Mouse (Mus musculus) forebrain, embryonic 15.5 days (tissue): ENCODE measurements around the gene Mapk8ip1. TPM values are rescaled to one million over a fixed set of nuclear protein-coding genes. Genes with fewer than 3 reads are reported as not detected.

Experiments
- ATAC-seq: fragments of 200-750 bp; cut with Nextera tagmentation; replicated peaks from 2 replicates; pipeline ENCODE4 v1.8.0; 2017; ENCODE audit warnings: mild to moderate bottlenecking, moderate TSS enrichment, moderate library complexity
- H3K27ac ChIP-seq: fragments of 300-500 bp; sonication (generic); replicated peaks from 2 replicates; pipeline ENCODE4 v1.5.1; 2015; ENCODE audit warnings: mild to moderate bottlenecking, inconsistent platforms
- H3K27me3 ChIP-seq: fragments of 300-500 bp; sonication (generic); 2 replicates; pipeline ENCODE4 v1.6.1; 2015; ENCODE audit warnings: inconsistent platforms
- H3K36me3 ChIP-seq: fragments of 300-500 bp; sonication (generic); 2 replicates; pipeline ENCODE4 v1.6.1; 2015; ENCODE audit warnings: mild to moderate bottlenecking, inconsistent platforms
- H3K4me1 ChIP-seq: fragments of 300-500 bp; sonication (generic); 2 replicates; pipeline ENCODE4 v1.6.1; 2015; ENCODE audit warnings: inconsistent platforms
- H3K4me2 ChIP-seq: fragments of 300-500 bp; sonication (generic); replicated peaks from 2 replicates; pipeline ENCODE4 v1.6.1; 2015; ENCODE audit warnings: mild to moderate bottlenecking, inconsistent platforms
- H3K4me3 ChIP-seq: fragments of 300-500 bp; sonication (generic); 2 replicates; pipeline ENCODE4 v1.5.1; 2015; ENCODE audit warnings: mild to moderate bottlenecking, inconsistent platforms
- H3K9ac ChIP-seq: fragments of 300-500 bp; sonication (generic); replicated peaks from 2 replicates; pipeline ENCODE4 v1.6.1; 2015; ENCODE audit warnings: mild to moderate bottlenecking, inconsistent platforms
- H3K9me3 ChIP-seq: fragments of 300-500 bp; sonication (generic); 2 replicates; pipeline ENCODE4 v1.6.1; 2016; ENCODE audit warnings: inconsistent platforms
- WGBS: fragments of 180-500 bp; shearing (Covaris S2); methylation state at CpG from one replicate; pipeline ENCODE4 v1.1.7; 2015; ENCODE audit warnings: mixed read lengths; 5-methylcytosine and 5-hydroxymethylcytosine counted together
- polyA plus RNA-seq: library from polyadenylated mRNA; unstranded; fragments of >200 nt; fragmentation: Nextera tagmentation; extraction: Ambion mirVana; gene quantifications from 2 replicates; pipeline ENCODE4 v1.2.1, GENCODE M21; 2015

The Mapk8ip1 gene
- polyA plus RNA-seq, 1 experiment from 2014 or later: 120 TPM

DNA sequence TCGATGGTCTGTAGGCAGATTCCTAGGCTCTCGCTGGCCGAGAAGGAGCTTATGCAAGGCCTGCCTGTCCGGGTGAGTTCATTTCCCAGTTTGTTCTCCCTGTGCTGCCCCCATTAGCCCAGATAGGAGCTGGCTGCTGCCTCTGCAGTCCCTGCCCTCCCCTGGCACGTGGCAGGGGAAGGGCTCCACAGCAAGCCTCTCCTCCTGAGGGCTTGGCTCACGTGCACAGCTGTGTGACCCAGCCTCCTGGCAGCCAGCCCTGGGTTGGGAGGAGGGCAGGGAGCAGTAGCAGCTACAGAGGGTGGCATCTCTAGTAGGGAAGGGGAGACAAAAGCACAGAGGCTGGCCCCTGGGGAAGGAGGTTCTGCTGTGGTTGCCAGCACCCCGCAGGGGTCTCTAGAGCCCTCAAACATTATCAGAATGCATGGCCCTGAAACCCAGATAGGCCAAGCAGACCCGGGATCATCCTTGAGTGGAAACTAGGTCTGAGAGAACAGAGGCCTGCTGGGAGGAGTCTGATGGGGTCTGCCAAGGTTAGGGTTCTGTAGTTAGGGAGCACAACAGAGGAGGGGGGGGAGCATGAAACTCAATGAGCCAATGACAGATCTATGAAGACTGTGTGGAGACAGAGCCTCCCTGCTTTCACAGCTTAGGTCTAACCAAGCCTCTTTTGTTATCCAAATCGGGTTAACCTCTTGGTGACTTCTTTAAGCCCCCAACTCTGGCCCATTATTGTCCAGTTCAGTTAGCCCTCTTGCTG lies 22.8 kb upstream of the Mapk8ip1 start:
- Histone ChIP-seq H3K9me3 (no peaks in the 10 kb centered on the region), H3K9ac (no peak overlapping the region), H3K4me2 (no peak overlapping the region), H3K4me3 (no peak overlapping the region), H3K27ac (peak overlapping the region; percentile 81), H3K27me3 (no peaks in the 10 kb centered on the region), H3K4me1 (peaks cover 56% of the 10 kb centered on the region), H3K36me3 (peaks cover 43% of the 10 kb centered on the region)
- peak; percentile 53 for ATAC-seq
- 49% methylated on average over 9 of the region's 9 CpGs for WGBS

DNA sequence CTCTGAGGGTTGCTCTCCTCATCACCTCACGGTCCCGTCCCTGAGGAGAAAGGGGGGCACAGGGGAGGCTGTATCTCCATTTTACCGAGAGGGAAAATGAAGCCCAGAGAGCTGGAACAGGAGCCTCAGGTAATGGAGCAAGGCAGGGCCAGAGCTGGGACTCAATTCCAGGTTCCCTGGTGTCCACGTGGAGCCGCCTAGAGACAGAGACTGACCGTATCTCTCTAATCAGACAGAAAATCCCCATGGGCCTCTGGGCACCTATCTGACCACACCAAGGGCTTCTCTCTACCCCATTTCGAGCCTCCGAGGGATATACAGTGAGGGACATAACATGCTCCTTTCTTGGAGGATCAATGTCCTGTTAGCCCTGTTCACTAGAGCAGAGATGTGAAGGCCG lies 22.1 kb upstream of the Mapk8ip1 start:
- Histone ChIP-seq H3K27ac (peak overlapping the region; percentile 81; the same call in 1 of the 2 replicates), H3K4me1 (peaks cover 49% of the 10 kb centered on the region), H3K36me3 (peaks cover 48% of the 10 kb centered on the region), H3K27me3 (no peaks in the 10 kb centered on the region), H3K9ac (no peak overlapping the region), H3K4me2 (no peak overlapping the region), H3K9me3 (no peaks in the 10 kb centered on the region), H3K4me3 (no peak overlapping the region)
- ATAC-seq: no peak
- 89% methylated on average over 9 of the region's 9 CpGs for WGBS

DNA sequence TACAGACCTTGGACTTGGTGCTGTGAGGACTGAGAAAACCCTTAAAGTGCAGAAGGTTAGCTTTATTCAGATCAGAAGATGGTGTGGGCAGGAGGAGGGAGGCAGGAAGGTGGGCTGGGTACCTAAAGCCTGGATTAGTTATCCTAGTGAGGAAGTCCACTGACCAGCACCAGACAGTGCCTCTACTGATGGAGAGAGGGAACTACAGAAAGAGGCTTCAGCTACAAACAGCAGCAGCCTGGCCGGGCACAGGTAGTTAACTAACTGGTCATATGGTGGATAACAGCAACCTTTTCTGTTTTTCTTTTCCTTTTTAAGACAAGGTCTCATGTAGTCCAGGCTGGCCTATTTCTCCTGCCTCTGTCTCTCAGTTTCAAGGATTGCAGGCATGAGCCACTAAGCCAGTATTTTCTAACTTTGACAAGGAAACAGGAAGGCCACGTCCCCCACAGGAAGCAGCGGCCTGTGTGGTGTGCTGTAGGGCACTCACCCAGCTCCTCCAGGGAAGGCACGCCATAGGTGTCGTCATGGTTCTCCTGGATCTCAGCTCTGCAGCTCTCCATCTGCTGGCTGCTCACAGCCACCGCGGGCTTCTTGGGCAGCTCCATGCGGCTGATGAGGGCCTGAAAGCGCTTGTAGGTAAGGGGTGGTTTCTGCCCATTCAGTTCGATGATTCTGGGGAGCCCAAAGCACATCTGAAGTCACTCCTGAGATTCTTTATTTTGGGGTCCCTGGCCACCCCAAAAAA lies 21.5 kb upstream of the Mapk8ip1 start:
- WGBS: 76% methylated on average over 10 of the region's 10 CpGs
- H3K36me3 ChIP-seq: peaks cover 52% of the 10 kb centered on the region
- H3K4me1 ChIP-seq: peaks cover 43% of the 10 kb centered on the region
- H3K4me3 ChIP-seq: no peak overlapping the region
- H3K27ac ChIP-seq: no peak overlapping the region
- ATAC-seq: no peak
- no peak overlapping the region for H3K4me2 ChIP-seq
- no peaks in the 10 kb centered on the region for H3K9me3 ChIP-seq
- no peaks in the 10 kb centered on the region for H3K27me3 ChIP-seq
- H3K9ac ChIP-seq: no peak overlapping the region

- H3K36me3 ChIP-seq: peaks cover 58% of the 10 kb centered on the region
- WGBS: 96% methylated on average over 7 of the region's 7 CpGs
- no peak overlapping the region for H3K4me3 ChIP-seq
Observed at GRCm38 (mm10) chr2:92421723-92422387, 20.8 kb upstream of the Mapk8ip1 start.

DNA sequence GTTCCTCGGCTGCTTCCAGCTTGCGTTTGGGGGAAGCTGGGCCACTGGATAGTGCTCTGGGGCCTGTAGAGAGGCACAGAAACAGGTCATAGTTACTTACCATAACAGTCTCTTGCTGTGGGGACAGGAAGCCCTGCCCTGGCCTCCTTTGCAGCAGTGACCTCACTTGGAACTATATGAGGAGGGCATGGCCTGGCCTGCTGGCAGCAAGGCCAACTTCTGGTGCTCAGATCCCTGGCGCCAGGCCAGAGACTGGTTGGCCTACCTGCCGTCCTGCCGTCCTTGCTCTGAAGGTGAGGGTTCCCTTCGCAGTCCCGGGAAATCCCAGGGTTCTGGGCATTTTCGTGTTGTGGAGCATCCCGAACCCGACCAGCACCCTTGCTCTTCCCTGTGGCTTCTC lies 10.6 kb upstream of the Mapk8ip1 start:
- Histone ChIP-seq H3K27ac (no peak overlapping the region), H3K4me1 (no peaks in the 10 kb centered on the region), H3K27me3 (no peaks in the 10 kb centered on the region), H3K9ac (no peak overlapping the region), H3K36me3 (peaks cover 94% of the 10 kb centered on the region), H3K4me3 (no peak overlapping the region), H3K9me3 (no peaks in the 10 kb centered on the region), H3K4me2 (no peak overlapping the region)
- ATAC-seq: no peak
- 92% methylated on average over 10 of the region's 10 CpGs for WGBS

More at GRCm38 (mm10) chr2:92421723-92422387, 20.8 kb upstream of the Mapk8ip1 start:
- no peak overlapping the region for H3K4me2 ChIP-seq
- H3K4me1 ChIP-seq: peaks cover 36% of the 10 kb centered on the region
- ATAC-seq: no peak
- H3K9me3 ChIP-seq: no peaks in the 10 kb centered on the region
- H3K27me3 ChIP-seq: no peaks in the 10 kb centered on the region
- no peak overlapping the region for H3K9ac ChIP-seq
- H3K27ac ChIP-seq: no peak overlapping the region

- no peaks in the 10 kb centered on the region for H3K4me1 ChIP-seq
- no peak overlapping the region for H3K9ac ChIP-seq
- H3K9me3 ChIP-seq: no peaks in the 10 kb centered on the region
- peaks cover 79% of the 10 kb centered on the region for H3K36me3 ChIP-seq
- H3K27ac ChIP-seq: no peak overlapping the region
- H3K27me3 ChIP-seq: no peaks in the 10 kb centered on the region
- H3K4me2 ChIP-seq: no peak overlapping the region
- WGBS: 93% methylated on average over 18 of the region's 18 CpGs
- H3K4me3 ChIP-seq: no peak overlapping the region
- ATAC-seq: no peak
Observed at GRCm38 (mm10) chr2:92408309-92409045, 7.4 kb upstream of the Mapk8ip1 start.

- H3K9me3 ChIP-seq: no peaks in the 10 kb centered on the region
- ATAC-seq: no peak
- WGBS: 93% methylated on average over 7 of the region's 7 CpGs
- no peak overlapping the region for H3K4me2 ChIP-seq
- H3K27me3 ChIP-seq: no peaks in the 10 kb centered on the region
- no peak overlapping the region for H3K27ac ChIP-seq
- peaks cover 51% of the 10 kb centered on the region for H3K36me3 ChIP-seq
- H3K9ac ChIP-seq: no peak overlapping the region
- H3K4me3 ChIP-seq: no peak overlapping the region
- H3K4me1 ChIP-seq: peaks cover 4% of the 10 kb centered on the region; the same call in 1 of the 2 replicates
Observed at GRCm38 (mm10) chr2:92405687-92406086, 4.6 kb upstream of the Mapk8ip1 start.

GRCm38 (mm10) chr2:92404737-92405136 lies 3.7 kb upstream of the Mapk8ip1 start:
- H3K4me3 ChIP-seq: no peak overlapping the region
- no peaks in the 10 kb centered on the region for H3K9me3 ChIP-seq
- WGBS: 86% methylated on average over 6 of the region's 6 CpGs
- no peak for ATAC-seq
- H3K36me3 ChIP-seq: peaks cover 41% of the 10 kb centered on the region
- no peak overlapping the region for H3K9ac ChIP-seq
- H3K4me2 ChIP-seq: no peak overlapping the region
- no peak overlapping the region for H3K27ac ChIP-seq
- H3K4me1 ChIP-seq: peaks cover 9% of the 10 kb centered on the region
- no peaks in the 10 kb centered on the region for H3K27me3 ChIP-seq

DNA sequence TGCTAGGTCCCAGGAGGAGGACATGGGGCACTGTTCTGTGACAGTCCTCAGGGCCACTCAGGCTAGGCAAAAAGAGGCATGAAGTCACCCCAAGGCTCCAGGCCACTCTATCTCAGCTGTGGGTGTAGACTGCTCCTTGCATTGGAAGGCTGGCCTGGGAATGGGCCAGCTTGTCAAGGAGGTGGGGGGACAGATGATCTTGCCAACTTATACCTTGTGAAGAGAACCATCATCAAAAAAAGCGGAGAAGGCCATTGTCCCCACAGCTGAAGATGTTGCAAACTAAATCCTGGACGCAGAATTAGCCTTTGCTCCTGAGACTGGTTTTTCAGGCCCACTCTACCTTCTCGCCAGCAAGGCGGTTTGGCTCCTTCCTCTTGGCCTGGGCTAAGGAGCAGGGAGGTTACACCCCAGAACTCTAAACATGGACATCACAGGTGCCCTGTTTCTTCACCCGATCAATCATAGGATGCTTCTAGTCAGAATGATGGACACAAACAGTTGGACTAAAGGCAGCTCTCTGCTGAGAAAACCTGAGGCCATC lies 2.8 kb upstream of the Mapk8ip1 start:
- Histone ChIP-seq H3K4me1 (peaks cover 18% of the 10 kb centered on the region), H3K4me3 (no peak overlapping the region), H3K27me3 (no peaks in the 10 kb centered on the region), H3K4me2 (no peak overlapping the region), H3K27ac (no peak overlapping the region), H3K9me3 (no peaks in the 10 kb centered on the region), H3K9ac (no peak overlapping the region), H3K36me3 (peaks cover 32% of the 10 kb centered on the region)
- 95% methylated on average over 5 of the region's 5 CpGs for WGBS
- no peak for ATAC-seq

DNA sequence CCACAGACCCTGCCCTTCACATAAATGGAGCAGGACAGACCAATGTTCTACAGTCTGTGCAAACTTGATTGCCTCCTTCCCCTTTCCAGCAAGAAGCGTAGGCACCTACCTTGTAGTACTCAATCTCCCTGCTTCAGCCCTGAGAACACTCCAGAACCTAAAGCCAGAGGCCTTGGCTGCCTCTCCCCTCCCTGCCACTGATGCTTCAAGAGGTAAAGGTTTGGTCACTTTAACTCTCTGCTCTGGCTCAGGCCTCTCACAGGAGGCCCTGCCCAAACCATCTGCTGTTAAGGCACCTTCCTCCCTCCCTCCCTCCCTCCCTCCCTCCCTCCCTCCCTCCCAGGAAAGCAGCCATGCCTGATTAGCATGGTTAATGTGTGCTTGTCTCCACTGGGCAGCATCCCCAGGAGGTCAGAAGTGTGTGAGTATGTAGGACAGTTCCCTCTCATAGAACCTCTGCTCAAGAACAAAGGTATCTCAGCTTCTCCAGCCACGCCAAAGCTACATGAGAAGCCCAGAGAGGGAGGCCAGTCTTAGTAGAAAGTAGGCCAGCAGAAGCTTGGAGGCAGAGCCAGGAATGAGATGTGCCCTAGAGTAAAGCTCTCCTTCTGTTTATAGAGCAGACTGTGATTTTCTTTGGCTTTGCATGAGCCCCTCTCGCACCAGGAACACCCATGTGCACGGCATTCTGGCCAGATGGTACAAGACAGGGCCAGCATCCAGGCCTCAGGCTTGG lies 1.7 kb upstream of the Mapk8ip1 start:
- no peak for ATAC-seq
- Histone ChIP-seq H3K27me3 (no peaks in the 10 kb centered on the region), H3K36me3 (peaks cover 23% of the 10 kb centered on the region; the same call in 1 of the 2 replicates), H3K4me3 (no peak overlapping the region), H3K27ac (peak overlapping the region; percentile 31; the same call in 1 of the 2 replicates), H3K4me2 (no peak overlapping the region), H3K4me1 (peaks cover 25% of the 10 kb centered on the region), H3K9me3 (no peaks in the 10 kb centered on the region), H3K9ac (no peak overlapping the region)
- WGBS: 70% methylated on average over 4 of the region's 4 CpGs

DNA sequence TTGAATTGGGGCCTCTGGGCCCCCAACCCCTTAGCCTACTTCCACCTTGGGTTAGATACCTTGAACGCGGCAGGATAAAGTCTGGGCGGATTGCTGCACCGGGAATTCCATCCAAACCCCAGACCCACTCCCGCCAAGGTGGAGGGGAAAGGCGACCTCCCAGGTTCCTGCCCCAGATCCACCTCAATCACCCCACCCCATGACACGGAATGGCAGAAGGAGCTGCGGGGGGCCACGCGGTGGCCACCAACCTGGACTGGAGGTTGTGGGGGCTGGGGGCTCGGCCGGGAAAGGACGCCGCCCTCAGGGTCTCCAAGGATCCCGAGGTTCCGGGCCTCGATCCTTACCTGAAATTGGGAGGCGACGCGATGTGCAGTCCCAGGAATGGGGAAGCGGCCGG lies 381 bp downstream of the Mapk8ip1 start:
- Histone ChIP-seq H3K27ac (peak overlapping the region; percentile 59), H3K9ac (peak overlapping the region; percentile 81), H3K4me2 (peak overlapping the region; percentile 80), H3K4me3 (peak overlapping the region; percentile 66), H3K27me3 (no peaks in the 10 kb centered on the region), H3K36me3 (peaks cover 7% of the 10 kb centered on the region; the same call in 1 of the 2 replicates), H3K4me1 (peaks cover 31% of the 10 kb centered on the region), H3K9me3 (no peaks in the 10 kb centered on the region)
- WGBS: 1% methylated on average over 22 of the region's 22 CpGs
- ATAC-seq: no peak
